Mouse (Mus musculus): ENCODE data around the gene Gfpt1. TPM values are rescaled to one million over a fixed set of nuclear protein-coding genes. Genes with fewer than 3 reads are reported as not detected.

Gene Gfpt1
- polyA plus RNA-seq, 1 experiment from 2014 or later: 31.0 TPM

DNA sequence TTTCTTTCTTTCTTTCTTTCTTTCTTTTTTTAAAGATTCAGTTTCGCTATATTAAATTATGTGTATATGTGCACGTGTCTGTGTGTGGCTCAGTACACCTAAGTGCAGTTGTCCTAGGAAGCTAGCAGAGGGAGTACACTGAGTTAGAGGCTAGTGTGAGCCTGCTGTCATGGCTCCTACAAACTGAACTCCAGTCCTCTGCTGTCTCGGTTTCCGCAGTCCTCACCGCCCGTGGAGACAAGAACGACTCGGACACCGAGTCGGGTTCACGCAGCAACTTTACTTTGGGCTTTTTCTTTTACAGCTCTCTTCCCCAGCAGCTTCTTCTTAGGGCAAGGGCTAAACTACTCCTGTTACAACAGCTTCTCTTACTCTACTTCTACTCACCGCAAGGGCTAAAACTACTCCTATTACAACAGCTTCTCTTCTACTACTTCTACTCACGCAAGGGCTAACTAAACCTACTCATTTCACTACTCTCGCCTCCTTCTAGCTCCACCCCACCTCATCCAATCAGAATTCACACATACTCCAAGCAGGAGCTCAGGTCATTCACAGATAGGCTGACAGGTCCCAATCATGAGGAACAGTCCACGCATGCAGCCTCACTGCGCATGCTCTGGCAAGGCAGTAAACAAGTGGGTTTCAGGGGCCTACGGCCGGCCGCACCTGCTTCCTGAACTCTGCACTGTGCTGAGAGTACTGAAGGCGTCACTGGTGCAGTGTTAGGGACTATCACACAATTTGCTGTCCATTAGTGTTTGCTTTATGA is 76.6 kb downstream of the Gfpt1 start:
- peak; percentile 69; the same call in 1 of the 2 replicates for ATAC-seq (ENCODE audit: insufficient read depth, low FRiP score)
- peak overlapping the region; percentile 40 for H3K27ac ChIP-seq (ENCODE audit: low read length)
- no peak overlapping the region for H3K9ac ChIP-seq (ENCODE audit: low read length)
- WGBS: 77% methylated on average over 20 of the region's 20 CpGs
- H3K9me3 ChIP-seq (replicated peaks; ENCODE audit: control insufficient read depth, low read length): no peaks in the 10 kb centered on the region
- H3K27me3 ChIP-seq (ENCODE audit: control insufficient read depth, insufficient read depth, low read length): no peaks in the 10 kb centered on the region
- no peak overlapping the region for H3K4me3 ChIP-seq (replicated peaks; ENCODE audit: low read length)
- H3K4me1 ChIP-seq (ENCODE audit: control insufficient read depth, insufficient read depth, low read length): no peaks in the 10 kb centered on the region
- no peaks in the 10 kb centered on the region for H3K36me3 ChIP-seq (ENCODE audit: control insufficient read depth, insufficient read depth, low read length)
- H3K4me2 ChIP-seq (ENCODE audit: low read depth, low read length): no peak overlapping the region

DNA sequence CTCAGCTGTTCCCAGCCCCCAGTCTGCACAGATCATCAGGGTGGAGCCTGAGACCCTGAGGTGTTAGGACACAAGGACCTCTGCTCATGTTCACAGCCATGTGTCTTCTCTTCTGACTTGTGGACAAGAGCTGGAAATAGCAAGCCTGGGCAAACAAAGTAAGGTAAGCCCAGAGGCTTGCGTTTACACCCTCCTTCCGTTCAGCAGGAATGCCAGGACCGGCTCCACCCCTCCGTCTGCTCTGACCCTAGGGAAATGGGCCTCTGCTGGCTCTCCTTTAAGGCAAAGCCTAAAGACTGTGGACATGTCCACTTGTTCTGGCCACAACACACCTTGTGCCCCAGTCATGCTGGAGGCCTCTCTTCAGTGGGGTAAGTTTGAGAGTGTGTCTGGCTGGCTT is 77.3 kb downstream of the Gfpt1 start:
- Histone ChIP-seq H3K27me3 (ENCODE audit: control insufficient read depth, insufficient read depth, low read length) (no peaks in the 10 kb centered on the region), H3K36me3 (ENCODE audit: control insufficient read depth, insufficient read depth, low read length) (no peaks in the 10 kb centered on the region), H3K4me1 (ENCODE audit: control insufficient read depth, insufficient read depth, low read length) (no peaks in the 10 kb centered on the region), H3K4me3 (replicated peaks; ENCODE audit: low read length) (no peak overlapping the region), H3K9me3 (replicated peaks; ENCODE audit: control insufficient read depth, low read length) (no peaks in the 10 kb centered on the region), H3K9ac (ENCODE audit: low read length) (no peak overlapping the region), H3K4me2 (ENCODE audit: low read depth, low read length) (no peak overlapping the region), H3K27ac (ENCODE audit: low read length) (peak overlapping the region; percentile 40)
- 58% methylated on average over 4 of the region's 4 CpGs for WGBS
- ATAC-seq (ENCODE audit: insufficient read depth, low FRiP score): 0 out of 2 replicates have a peak, but pooled peaks have one; percentile 37

DNA sequence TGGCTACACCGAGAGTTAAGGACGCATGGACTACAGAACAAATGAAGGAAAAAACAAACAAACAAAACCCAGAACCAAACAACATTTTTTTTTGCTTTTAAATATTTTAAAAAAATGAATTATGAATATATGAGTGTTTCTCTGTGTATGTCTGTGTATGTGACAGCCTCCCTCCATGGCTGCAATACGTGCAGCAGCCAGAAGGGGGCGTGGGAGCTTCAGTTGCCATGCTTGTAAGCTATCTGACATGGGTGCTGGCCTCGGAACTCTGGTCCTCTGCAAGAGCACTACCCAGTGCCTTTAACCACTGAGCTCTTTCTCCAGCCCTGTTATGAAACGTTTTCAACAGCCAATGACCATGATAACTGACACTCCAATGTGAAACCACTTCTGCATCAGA is 78.0 kb downstream of the Gfpt1 start:
- no peak overlapping the region for H3K27ac ChIP-seq (ENCODE audit: low read length)
- 82% methylated on average over 6 of the region's 6 CpGs for WGBS
- no peaks in the 10 kb centered on the region for H3K36me3 ChIP-seq (ENCODE audit: control insufficient read depth, insufficient read depth, low read length)
- no peak overlapping the region for H3K4me3 ChIP-seq (replicated peaks; ENCODE audit: low read length)
- no peak overlapping the region for H3K4me2 ChIP-seq (ENCODE audit: low read depth, low read length)
- no peaks in the 10 kb centered on the region for H3K9me3 ChIP-seq (replicated peaks; ENCODE audit: control insufficient read depth, low read length)
- H3K4me1 ChIP-seq (ENCODE audit: control insufficient read depth, insufficient read depth, low read length): no peaks in the 10 kb centered on the region
- no peaks in the 10 kb centered on the region for H3K27me3 ChIP-seq (ENCODE audit: control insufficient read depth, insufficient read depth, low read length)
- ATAC-seq (ENCODE audit: insufficient read depth, low FRiP score): no peak
- no peak overlapping the region for H3K9ac ChIP-seq (ENCODE audit: low read length)

DNA sequence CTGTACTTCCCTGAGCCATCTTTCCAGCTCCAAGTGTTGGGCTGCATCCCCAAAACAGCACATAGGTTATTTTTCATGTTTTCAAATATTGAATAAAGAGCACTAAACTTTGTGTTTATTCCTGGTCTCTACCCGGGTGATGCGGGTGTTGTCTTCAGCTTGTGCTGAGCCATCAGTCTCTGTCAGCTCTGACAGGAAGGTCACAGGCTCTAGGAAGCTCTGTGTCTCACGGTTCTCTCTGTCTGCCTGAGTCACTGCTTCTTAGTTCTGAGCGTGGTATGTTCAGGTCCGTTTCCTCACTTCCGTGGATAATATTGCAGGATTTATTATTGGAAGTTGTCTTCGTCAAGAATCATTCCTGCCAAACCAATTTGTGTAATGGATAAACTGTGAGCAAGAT is 79.3 kb downstream of the Gfpt1 start:
- Histone ChIP-seq H3K9ac (ENCODE audit: low read length) (no peak overlapping the region), H3K36me3 (ENCODE audit: control insufficient read depth, insufficient read depth, low read length) (no peaks in the 10 kb centered on the region), H3K4me3 (replicated peaks; ENCODE audit: low read length) (no peak overlapping the region), H3K4me1 (ENCODE audit: control insufficient read depth, insufficient read depth, low read length) (peaks cover 2% of the 10 kb centered on the region), H3K4me2 (ENCODE audit: low read depth, low read length) (no peak overlapping the region), H3K27me3 (ENCODE audit: control insufficient read depth, insufficient read depth, low read length) (no peaks in the 10 kb centered on the region), H3K27ac (ENCODE audit: low read length) (no peak overlapping the region), H3K9me3 (replicated peaks; ENCODE audit: control insufficient read depth, low read length) (no peaks in the 10 kb centered on the region)
- no peak for ATAC-seq (ENCODE audit: insufficient read depth, low FRiP score)
- WGBS: 61% methylated on average over 7 of the region's 7 CpGs

DNA sequence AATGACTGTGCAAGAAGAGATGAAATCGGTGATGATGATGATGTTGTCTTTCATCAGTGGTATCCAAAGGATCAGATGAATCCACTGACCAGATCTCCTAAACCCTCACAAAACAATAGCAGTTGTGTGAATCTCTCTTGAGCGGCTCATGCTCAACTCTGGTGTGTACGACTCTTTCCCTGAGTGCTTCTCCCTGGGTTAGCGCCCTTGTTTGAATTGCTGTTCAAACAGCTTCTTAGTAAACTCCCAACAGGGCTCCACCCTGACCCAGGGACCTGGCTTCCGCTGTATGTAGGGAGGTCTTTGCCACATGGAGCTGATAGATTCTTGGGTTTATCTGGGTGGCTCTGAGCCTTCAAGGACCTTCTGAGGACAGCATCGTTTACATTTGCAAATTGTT is 80.8 kb downstream of the Gfpt1 start:
- H3K36me3 ChIP-seq (ENCODE audit: control insufficient read depth, insufficient read depth, low read length): no peaks in the 10 kb centered on the region
- no peak for ATAC-seq (ENCODE audit: insufficient read depth, low FRiP score)
- H3K4me1 ChIP-seq (ENCODE audit: control insufficient read depth, insufficient read depth, low read length): peaks cover 4% of the 10 kb centered on the region
- no peak overlapping the region for H3K4me2 ChIP-seq (ENCODE audit: low read depth, low read length)
- H3K9me3 ChIP-seq (replicated peaks; ENCODE audit: control insufficient read depth, low read length): no peaks in the 10 kb centered on the region
- H3K27ac ChIP-seq (ENCODE audit: low read length): no peak overlapping the region
- no peaks in the 10 kb centered on the region for H3K27me3 ChIP-seq (ENCODE audit: control insufficient read depth, insufficient read depth, low read length)
- H3K9ac ChIP-seq (ENCODE audit: low read length): no peak overlapping the region
- H3K4me3 ChIP-seq (replicated peaks; ENCODE audit: low read length): no peak overlapping the region
- 69% methylated on average over 6 of the region's 6 CpGs for WGBS

DNA sequence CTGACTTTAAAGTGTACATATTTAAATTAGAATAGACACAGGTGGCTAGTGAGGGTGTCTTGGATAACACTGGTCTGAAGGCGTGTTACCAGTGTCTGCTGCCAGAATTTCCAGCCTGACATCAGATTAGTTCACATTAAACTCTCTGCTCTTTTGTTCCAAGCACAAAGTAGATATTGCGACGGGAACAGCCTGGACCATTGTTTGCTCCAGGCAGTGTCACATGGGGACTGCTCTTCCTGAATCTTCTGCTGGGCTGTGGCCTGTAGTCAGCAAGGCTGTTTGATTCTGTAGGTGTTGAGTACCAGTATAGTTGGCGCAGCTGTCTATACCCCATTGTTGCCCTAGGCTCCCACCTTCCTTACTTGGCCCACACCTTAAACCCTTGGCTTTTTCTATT is 81.3 kb downstream of the Gfpt1 start:
- ATAC-seq (ENCODE audit: insufficient read depth, low FRiP score): no peak
- Histone ChIP-seq H3K27ac (ENCODE audit: low read length) (no peak overlapping the region), H3K9me3 (replicated peaks; ENCODE audit: control insufficient read depth, low read length) (no peaks in the 10 kb centered on the region), H3K4me2 (ENCODE audit: low read depth, low read length) (no peak overlapping the region), H3K9ac (ENCODE audit: low read length) (no peak overlapping the region), H3K36me3 (ENCODE audit: control insufficient read depth, insufficient read depth, low read length) (no peaks in the 10 kb centered on the region), H3K27me3 (ENCODE audit: control insufficient read depth, insufficient read depth, low read length) (no peaks in the 10 kb centered on the region), H3K4me3 (replicated peaks; ENCODE audit: low read length) (no peak overlapping the region), H3K4me1 (ENCODE audit: control insufficient read depth, insufficient read depth, low read length) (peaks cover 4% of the 10 kb centered on the region)
- WGBS: 83% methylated on average over 4 of the region's 4 CpGs

DNA sequence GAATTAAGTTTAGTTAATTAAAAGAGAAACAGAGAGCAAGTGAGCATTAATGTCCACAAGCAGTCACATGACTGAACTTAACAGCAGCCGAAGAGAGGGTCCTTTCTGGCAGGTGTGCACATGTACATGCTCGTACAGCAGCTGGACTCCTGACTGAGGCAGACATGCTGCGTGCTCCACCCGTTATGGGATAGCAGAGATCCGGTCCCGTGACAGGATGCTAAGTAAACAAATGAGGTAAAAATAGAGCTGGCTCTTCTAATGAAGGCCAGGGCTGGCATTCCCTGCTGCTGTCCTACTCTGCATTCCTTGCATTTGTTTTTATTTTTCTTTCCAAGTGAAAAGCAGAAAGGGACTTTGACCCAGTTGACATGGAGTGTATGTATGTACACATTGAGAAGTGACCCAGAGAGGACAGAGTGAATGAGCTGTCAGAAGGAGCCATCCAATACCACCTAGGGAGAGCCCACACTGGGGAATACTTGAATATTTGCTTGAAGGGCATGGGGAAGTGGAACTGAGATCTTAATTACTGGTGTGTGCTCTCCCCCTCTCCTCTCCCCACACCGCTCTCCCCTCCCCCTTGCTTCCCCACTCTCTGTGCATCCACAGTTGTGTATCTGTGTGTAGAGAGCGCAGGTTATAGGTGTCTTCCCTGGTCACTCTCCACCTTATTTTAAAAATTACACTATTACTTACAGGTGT is 84.6 kb downstream of the Gfpt1 start:
- H3K27me3 ChIP-seq (ENCODE audit: control insufficient read depth, insufficient read depth, low read length): no peaks in the 10 kb centered on the region
- no peaks in the 10 kb centered on the region for H3K9me3 ChIP-seq (replicated peaks; ENCODE audit: control insufficient read depth, low read length)
- WGBS: 34% methylated on average over 8 of the region's 8 CpGs
- H3K36me3 ChIP-seq (ENCODE audit: control insufficient read depth, insufficient read depth, low read length): no peaks in the 10 kb centered on the region
- H3K4me1 ChIP-seq (ENCODE audit: control insufficient read depth, insufficient read depth, low read length): peaks cover 4% of the 10 kb centered on the region
- no peak overlapping the region for H3K27ac ChIP-seq (ENCODE audit: low read length)
- H3K4me3 ChIP-seq (replicated peaks; ENCODE audit: low read length): no peak overlapping the region
- ATAC-seq (ENCODE audit: insufficient read depth, low FRiP score): peak; percentile 82
- 0 out of 2 replicates have a peak overlapping the region, but pooled peaks have one; percentile 8 for H3K9ac ChIP-seq (ENCODE audit: low read length)
- no peak overlapping the region for H3K4me2 ChIP-seq (ENCODE audit: low read depth, low read length)

DNA sequence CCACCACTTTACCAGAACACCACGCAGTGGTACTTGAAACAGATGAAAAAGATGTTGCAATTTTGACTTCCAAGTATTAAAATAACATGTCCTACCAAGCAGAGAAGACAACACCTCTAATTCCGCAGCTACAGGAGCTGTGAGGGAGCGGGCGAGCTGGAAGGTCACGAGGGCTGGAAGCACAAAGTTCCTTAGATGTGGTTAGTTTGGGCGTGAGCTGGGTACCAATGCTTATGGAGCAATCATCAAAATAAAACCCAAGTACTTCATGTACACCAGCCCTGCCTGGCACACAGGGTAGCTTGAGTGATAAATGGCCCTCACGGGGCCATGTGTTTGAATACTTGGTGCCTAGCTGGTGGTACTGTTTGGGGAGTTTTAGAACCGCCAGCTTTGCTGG is 87.2 kb downstream of the Gfpt1 start:
- no peak overlapping the region for H3K9ac ChIP-seq (ENCODE audit: low read length)
- no peak overlapping the region for H3K4me2 ChIP-seq (ENCODE audit: low read depth, low read length)
- no peak overlapping the region for H3K27ac ChIP-seq (ENCODE audit: low read length)
- no peak overlapping the region for H3K4me3 ChIP-seq (replicated peaks; ENCODE audit: low read length)
- H3K4me1 ChIP-seq (ENCODE audit: control insufficient read depth, insufficient read depth, low read length): peaks cover 4% of the 10 kb centered on the region
- no peaks in the 10 kb centered on the region for H3K27me3 ChIP-seq (ENCODE audit: control insufficient read depth, insufficient read depth, low read length)
- no peaks in the 10 kb centered on the region for H3K36me3 ChIP-seq (ENCODE audit: control insufficient read depth, insufficient read depth, low read length)
- no peak for ATAC-seq (ENCODE audit: insufficient read depth, low FRiP score)
- H3K9me3 ChIP-seq (replicated peaks; ENCODE audit: control insufficient read depth, low read length): no peaks in the 10 kb centered on the region
- WGBS: 87% methylated on average over 8 of the region's 8 CpGs

DNA sequence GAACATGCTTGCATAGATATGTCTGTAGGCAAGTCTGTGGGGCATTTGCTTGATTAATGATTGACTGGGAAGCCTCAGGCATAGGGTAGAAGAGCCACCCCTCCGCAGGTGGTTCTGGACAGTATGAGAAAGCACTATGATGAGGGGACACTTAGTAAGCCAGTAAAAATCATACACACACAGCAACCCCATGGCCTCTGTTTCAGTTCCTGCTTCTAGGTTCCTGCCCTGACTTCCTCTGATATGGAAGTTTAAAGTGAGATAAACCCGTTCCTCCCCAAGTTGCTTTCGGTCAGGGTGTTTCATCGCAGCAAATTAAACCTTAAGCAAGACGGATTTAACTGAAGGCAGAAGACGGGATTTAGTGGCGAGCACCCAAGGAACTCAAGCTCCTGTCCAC is 88.0 kb downstream of the Gfpt1 start:
- Histone ChIP-seq H3K9ac (ENCODE audit: low read length) (no peak overlapping the region), H3K9me3 (replicated peaks; ENCODE audit: control insufficient read depth, low read length) (no peaks in the 10 kb centered on the region), H3K4me3 (replicated peaks; ENCODE audit: low read length) (no peak overlapping the region), H3K4me1 (ENCODE audit: control insufficient read depth, insufficient read depth, low read length) (peaks cover 4% of the 10 kb centered on the region), H3K27me3 (ENCODE audit: control insufficient read depth, insufficient read depth, low read length) (no peaks in the 10 kb centered on the region), H3K27ac (ENCODE audit: low read length) (no peak overlapping the region), H3K4me2 (ENCODE audit: low read depth, low read length) (no peak overlapping the region), H3K36me3 (ENCODE audit: control insufficient read depth, insufficient read depth, low read length) (no peaks in the 10 kb centered on the region)
- ATAC-seq (ENCODE audit: insufficient read depth, low FRiP score): no peak
- 93% methylated on average over 7 of the region's 7 CpGs for WGBS

Data from stomach, embryonic 16.5 days (tissue).